Mouse (Mus musculus) left cerebral cortex, postnatal 10 days (tissue): ENCODE measurements at regions not wholly inside any gene's neighbourhood (a gene's known extent, or its start where the extent isn't known, plus 50 kb on each side); places are given as distances from the start of the nearest gene placed in this dataset.

Experiments
- DNase-seq, 2 experiments: peaks; one replicate each; pipeline ENCODE4 v3.0.0; 2021 to 2022; ENCODE audit warnings: low spot score in 2 of 2, mixed read lengths in 1 of 2; ENCODE audit errors: extremely low spot score in 1 of 2
- intact Hi-C: fragments of 180-260 bp; cut with DNase I; formaldehyde crosslinking; loops from one replicate; pipeline ENCODE4 v1.15.1; 2025

GRCm38 (mm10) chr17:79172328-79172727, 120.6 kb downstream of the Qpct start:
- intact Hi-C loops = no loop called here
- no peak for DNase-seq

GRCm38 (mm10) chr17:79170690-79171089, 119.0 kb downstream of the Qpct start:
- intact Hi-C loops = no loop called here
- DNase-seq = no peak

- intact Hi-C loops = no loop called here
- DNase-seq = no peak
Observed at GRCm38 (mm10) chr17:79167198-79167597, 115.5 kb downstream of the Qpct start.

GRCm38 (mm10) chr17:79164874-79165553, 113.3 kb downstream of the Qpct start:
- intact Hi-C loops = no loop called here

GRCm38 (mm10) chr17:79163983-79164382, 112.3 kb downstream of the Qpct start:
- intact Hi-C loops = no loop called here

More at GRCm38 (mm10) chr17:79164874-79165553, 113.3 kb downstream of the Qpct start:
- DNase-seq = no peak

GRCm38 (mm10) chr17:79154138-79154537, 102.4 kb downstream of the Qpct start:
- intact Hi-C loops = no loop called here
- no peak for DNase-seq

More at GRCm38 (mm10) chr17:79163983-79164382, 112.3 kb downstream of the Qpct start:
- no peak for DNase-seq

- no peak for DNase-seq
- intact Hi-C loops = no loop called here
Observed at GRCm38 (mm10) chr17:79152823-79153222, 101.1 kb downstream of the Qpct start.

- intact Hi-C loops = loop anchor here (10.0 kb wide), 1 partner anchor 207 kb away; the partner anchor contains the start of gene Cdc42ep3
- no peak for DNase-seq
Observed at GRCm38 (mm10) chr17:79147883-79148282, 96.2 kb downstream of the Qpct start.

GRCm38 (mm10) chr17:79144913-79145625, 93.4 kb downstream of the Qpct start:
- no peak for DNase-seq
- intact Hi-C loops = loop anchor here (10.0 kb wide), 1 partner anchor 210 kb away; the partner anchor contains the start of gene Cdc42ep3

- DNase-seq = no peak
Observed at GRCm38 (mm10) chr17:79143031-79143430, 91.3 kb downstream of the Qpct start.

More at GRCm38 (mm10) chr17:79143031-79143430, 91.3 kb downstream of the Qpct start:
- intact Hi-C loops = loop anchor here (10.0 kb wide), 1 partner anchor 212 kb away; the partner anchor contains the start of gene Cdc42ep3
